ENCODE assay signal across 21 mouse cellular contexts in the genomic region with DNA sequence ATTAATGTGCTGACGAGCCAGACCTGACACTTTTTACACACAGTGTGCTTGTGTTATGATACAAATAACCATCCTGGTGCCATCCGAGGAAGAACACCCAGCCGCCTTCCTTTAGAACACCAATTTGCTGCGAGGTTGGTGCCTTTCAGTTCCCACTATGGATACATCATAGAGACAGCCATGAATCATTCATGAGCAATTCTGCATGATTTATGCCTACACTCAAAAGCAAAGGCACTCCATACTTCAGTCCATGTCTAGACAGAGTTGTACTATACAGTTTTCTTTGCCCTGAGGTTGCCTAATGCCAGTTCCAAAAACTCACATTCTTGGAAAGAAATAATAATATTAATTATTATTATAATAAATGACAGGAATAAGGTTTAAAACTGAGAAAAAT.
DNase-seq lines count a peak whose midpoint lies in the region; ATAC-seq and TF ChIP-seq lines count a peak whose summit lies in the region.
"Had no signal": no experiment of that assay in that cellular context is flagged by ENCODE, and none has a peak within 500 bp of the region (broad histone marks: within the 10 kb centered on the region; RNA-seq: fewer than 3 reads in every experiment).

No protein-coding gene starts in this region.

- H3K27me3 ChIP-seq in hindbrain, embryonic 14.5 days (ENCODE audit: control insufficient read depth, insufficient read depth, low read length): no peaks in the 10 kb centered on the region
- H3K27me3 ChIP-seq in midbrain, embryonic 16.5 days (ENCODE audit: control insufficient read depth, insufficient read depth, low read depth, low read length): no peaks in the 10 kb centered on the region
- H3K27me3 ChIP-seq in intestine, postnatal 0 days (replicated peaks; ENCODE audit: control insufficient read depth, insufficient read depth, low read length): no peaks in the 10 kb centered on the region
- H3K27me3 ChIP-seq: embryonic facial prominence, embryonic 15.5 days; hindbrain, embryonic 15.5 days had no signal

- 40% methylated on average over 4 of the region's 4 CpGs for WGBS in hindbrain, embryonic 14.5 days
- WGBS in midbrain, embryonic 16.5 days: 33% methylated on average over 4 of the region's 4 CpGs
- WGBS in intestine, postnatal 0 days: 86% methylated on average over 4 of the region's 4 CpGs

- H3K27ac ChIP-seq in hindbrain, embryonic 14.5 days: no peak overlapping the region
- H3K27ac ChIP-seq in midbrain, embryonic 16.5 days (ENCODE audit: low read length): no peak overlapping the region
- no peak overlapping the region for H3K27ac ChIP-seq in intestine, postnatal 0 days (ENCODE audit: low read depth, low read length)
- H3K27ac ChIP-seq: embryonic facial prominence, embryonic 15.5 days; gastrocnemius, adult 2 months; heart, embryonic 10.5 days; hindbrain, embryonic 15.5 days; layer of hippocampus, adult 2 months; left cerebral cortex, adult 2 months had no signal

- H3K9me3 ChIP-seq in hindbrain, embryonic 14.5 days (ENCODE audit: control insufficient read depth, low read length): no peaks in the 10 kb centered on the region
- H3K9me3 ChIP-seq in midbrain, embryonic 16.5 days (replicated peaks; ENCODE audit: control insufficient read depth, low read length, poor library complexity, severe bottlenecking): no peaks in the 10 kb centered on the region
- no peaks in the 10 kb centered on the region for H3K9me3 ChIP-seq in intestine, postnatal 0 days (ENCODE audit: control insufficient read depth)
- H3K9me3 ChIP-seq: embryonic facial prominence, embryonic 15.5 days; heart, embryonic 10.5 days; hindbrain, embryonic 15.5 days had no signal

- no peak overlapping the region for H3K4me3 ChIP-seq in hindbrain, embryonic 14.5 days (replicated peaks; ENCODE audit: low read length)
- no peak overlapping the region for H3K4me3 ChIP-seq in midbrain, embryonic 16.5 days (ENCODE audit: low read depth, low read length)
- no peak overlapping the region for H3K4me3 ChIP-seq in intestine, postnatal 0 days (ENCODE audit: low read depth, low read length)
- H3K4me3 ChIP-seq: embryonic facial prominence, embryonic 15.5 days; gastrocnemius, adult 2 months; heart, embryonic 10.5 days; hindbrain, embryonic 15.5 days; layer of hippocampus, adult 2 months; left cerebral cortex, adult 2 months had no signal

- H3K4me1 ChIP-seq in hindbrain, embryonic 14.5 days (replicated peaks; ENCODE audit: control insufficient read depth, insufficient read depth, low read length): 0 out of 2 replicates have a peak, but pooled peaks cover 2% of the 10 kb centered on the region
- H3K4me1 ChIP-seq in midbrain, embryonic 16.5 days (ENCODE audit: control insufficient read depth, insufficient read depth, low read length): peaks cover 5% of the 10 kb centered on the region
- H3K4me1 ChIP-seq in intestine, postnatal 0 days (replicated peaks; ENCODE audit: control insufficient read depth, insufficient read depth, low read length): no peaks in the 10 kb centered on the region
- H3K4me1 ChIP-seq: embryonic facial prominence, embryonic 15.5 days; heart, embryonic 10.5 days; hindbrain, embryonic 15.5 days had no signal

- no peak overlapping the region for H3K9ac ChIP-seq in hindbrain, embryonic 14.5 days
- H3K9ac ChIP-seq in midbrain, embryonic 16.5 days (ENCODE audit: low read depth, low read length): no peak overlapping the region
- no peak overlapping the region for H3K9ac ChIP-seq in intestine, postnatal 0 days (ENCODE audit: low read depth, low read length)
- H3K9ac ChIP-seq: embryonic facial prominence, embryonic 15.5 days; hindbrain, embryonic 15.5 days; liver, postnatal 0 days had no signal

- no peak for TF ChIP-seq CTCF in intestine, postnatal 0 days (IDR thresholded peaks at IDR 0.05; ENCODE audit: low read depth)

- DNase-seq in frontal cortex, postnatal 14 days (ENCODE audit: low spot score in 2 of 2): no peak
- peak; percentile 17 for DNase-seq in brain, adult 2 months (ENCODE audit: low read depth, low spot score)
- no peak for DNase-seq in hindbrain, embryonic 14.5 days (ENCODE audit: low spot score)
- DNase-seq in cerebellum, adult 18-20 months: no peak
- DNase-seq: cerebellum, adult 9-11 months; gastrocnemius, adult 2 months; kidney, adult 18-20 months; kidney, postnatal 10 days; left cerebral cortex, postnatal 4 days; liver; liver, postnatal 0 days; lung, postnatal 10 days; right cerebral cortex, postnatal 4 days had no signal

- ATAC-seq in frontal cortex, adult (ENCODE audit: low TSS enrichment): peak; percentile 93
- ATAC-seq in hindbrain, embryonic 14.5 days (ENCODE audit: low FRiP score): peak; percentile 78
- peak; percentile 84 for ATAC-seq in midbrain, embryonic 16.5 days
- ATAC-seq in intestine, postnatal 0 days: no peak
- ATAC-seq: liver, postnatal 0 days had no signal

- H3K4me2 ChIP-seq in hindbrain, embryonic 14.5 days (replicated peaks): no peak overlapping the region
- H3K4me2 ChIP-seq in midbrain, embryonic 16.5 days (ENCODE audit: low read length): no peak overlapping the region
- H3K4me2 ChIP-seq in intestine, postnatal 0 days (replicated peaks; ENCODE audit: low read depth): no peak overlapping the region
- H3K4me2 ChIP-seq: embryonic facial prominence, embryonic 15.5 days; hindbrain, embryonic 15.5 days had no signal

- no peaks in the 10 kb centered on the region for H3K36me3 ChIP-seq in hindbrain, embryonic 14.5 days (replicated peaks; ENCODE audit: control insufficient read depth, insufficient read depth)
- H3K36me3 ChIP-seq in midbrain, embryonic 16.5 days (ENCODE audit: control insufficient read depth, insufficient read depth, low read length): no peaks in the 10 kb centered on the region
- H3K36me3 ChIP-seq in intestine, postnatal 0 days (ENCODE audit: control insufficient read depth, insufficient read depth): no peaks in the 10 kb centered on the region
- H3K36me3 ChIP-seq: embryonic facial prominence, embryonic 15.5 days; heart, embryonic 10.5 days; hindbrain, embryonic 15.5 days had no signal
